Mouse (Mus musculus) heart, postnatal 36 days (tissue): ENCODE measurements at regions not wholly inside any gene's neighbourhood (a gene's known extent, or its start where the extent isn't known, plus 50 kb on each side); places are given as distances from the start of the nearest gene placed in this dataset.

Source experiments
- DNase-seq, 2 experiments: peaks; one replicate each; pipeline ENCODE4 v3.0.0; 2021 to 2022
- intact Hi-C: fragments of 180-260 bp; cut with DNase I; formaldehyde crosslinking; loops from one replicate; pipeline ENCODE4 v1.15.1; 2025

GRCm38 (mm10) chr4:72377520-72377919 lies 176.8 kb upstream of the Tle1 start:
- DNase-seq, result no peak
- intact Hi-C loops, result no loop called here

DNA sequence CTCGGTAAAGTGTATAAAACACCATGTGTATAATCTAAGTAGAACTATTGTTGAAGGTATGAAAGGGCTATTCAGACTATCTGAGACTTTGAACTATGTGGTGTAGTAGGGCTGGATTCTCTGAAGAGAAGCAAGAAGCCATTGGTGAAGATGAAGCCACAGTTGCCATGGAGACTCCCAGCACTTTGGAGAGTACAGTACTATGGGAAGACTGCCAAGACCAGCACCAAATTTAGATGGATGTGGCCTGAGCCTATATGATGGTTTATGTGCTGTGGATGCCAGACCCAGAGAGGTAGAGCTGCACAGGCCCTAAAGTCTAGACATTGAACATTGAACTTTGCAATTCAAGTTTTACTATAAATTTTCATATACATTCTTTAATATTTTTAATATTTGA lies 151.3 kb upstream of the Tle1 start:
- intact Hi-C loops, result no loop called here

DNA sequence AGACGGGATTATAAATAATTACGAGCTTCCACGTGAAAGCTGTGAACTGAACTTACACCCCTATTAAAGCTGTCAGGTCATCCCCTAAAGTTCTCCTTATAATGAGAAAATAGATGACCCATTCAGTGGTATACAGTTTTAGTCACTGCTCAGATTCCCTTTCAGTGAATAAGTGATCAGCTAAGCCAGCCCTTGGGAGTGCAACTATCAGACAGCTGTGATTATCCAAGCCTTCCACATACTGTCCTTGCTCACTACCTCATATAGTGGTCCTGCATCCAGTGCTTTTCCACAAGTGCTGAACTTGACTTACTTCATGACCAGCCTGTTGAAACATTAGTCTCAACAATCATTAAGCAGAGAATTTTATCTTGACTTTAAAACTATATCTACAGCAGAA lies 131.2 kb upstream of the Tle1 start:
- intact Hi-C loops, result no loop called here
- no peak for DNase-seq

More for the DNA sequence above, 151.3 kb upstream of the Tle1 start:
- DNase-seq, result no peak

DNA sequence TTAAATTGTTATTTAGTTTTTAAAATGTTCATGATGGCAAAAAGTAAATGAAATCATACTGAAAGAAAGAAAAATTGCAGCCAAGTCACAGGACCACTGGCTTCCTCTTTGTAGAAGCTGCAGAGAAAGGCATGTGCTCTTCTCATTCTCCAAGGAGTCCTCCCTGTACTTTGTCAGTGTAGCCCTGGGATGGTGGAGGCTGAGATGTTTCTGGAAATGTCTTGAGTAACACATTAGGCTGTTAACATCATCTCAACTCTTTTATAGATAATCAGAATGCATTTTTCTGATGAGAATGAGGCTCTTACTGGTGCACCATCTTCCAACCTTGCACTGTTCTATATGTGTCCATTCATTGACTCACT lies 128.3 kb upstream of the Tle1 start:
- intact Hi-C loops, result no loop called here

GRCm38 (mm10) chr4:72328282-72329025 lies 127.7 kb upstream of the Tle1 start:
- no peak for DNase-seq
- intact Hi-C loops, result no loop called here

More for the DNA sequence above, 128.3 kb upstream of the Tle1 start:
- no peak for DNase-seq

GRCm38 (mm10) chr4:72324913-72325312 lies 124.2 kb upstream of the Tle1 start:
- DNase-seq, result no peak
- intact Hi-C loops, result no loop called here

GRCm38 (mm10) chr4:72285112-72285675 lies 84.5 kb upstream of the Tle1 start:
- DNase-seq, result no peak
- intact Hi-C loops, result no loop called here

- intact Hi-C loops, result no loop called here
- no peak for DNase-seq
Measured at GRCm38 (mm10) chr4:72250531-72250930, 49.8 kb upstream of the Tle1 start.
